Mouse (Mus musculus) stomach, postnatal 0 days (tissue): Measurements from ENCODE around the gene Cytip. TPM values are rescaled to one million over a fixed set of nuclear protein-coding genes. Genes with fewer than 3 reads are reported as not detected.
A peak's percentile ranks its signal among the peaks of the same experiment; 100 is the strongest.

Experiments
- ATAC-seq: fragments of 200-750 bp; cut with Nextera tagmentation; 2 replicates; pipeline ENCODE4 v1.8.0; 2017; ENCODE audit not compliant: low FRiP score, low TSS enrichment
- DNase-seq: peaks from one replicate; pipeline ENCODE4 v3.0.0-alpha.2; 2016; ENCODE audit warnings: low spot score
- H3K27ac ChIP-seq: fragments of 300-500 bp; sonication (generic); replicated peaks from 2 replicates; pipeline ENCODE4 v1.5.1; 2014; ENCODE audit warnings: mild to moderate bottlenecking, control low read depth
- H3K27me3 ChIP-seq: fragments of 300-500 bp; sonication (generic); 2 replicates; pipeline ENCODE4 v1.6.1; 2014; ENCODE audit warnings: low read length; ENCODE audit not compliant: control insufficient read depth, insufficient read depth
- H3K36me3 ChIP-seq: fragments of 300-500 bp; sonication (generic); 2 replicates; pipeline ENCODE4 v1.6.1; 2014; ENCODE audit warnings: low read length, mixed read lengths; ENCODE audit not compliant: control insufficient read depth, insufficient read depth
- H3K4me1 ChIP-seq: fragments of 300-500 bp; sonication (generic); replicated peaks from 2 replicates; pipeline ENCODE4 v1.6.1; 2014; ENCODE audit warnings: antibody characterized with exemption; ENCODE audit not compliant: control insufficient read depth, insufficient read depth
- H3K4me2 ChIP-seq: fragments of 300-500 bp; sonication (generic); replicated peaks from 2 replicates; pipeline ENCODE4 v1.6.1; 2014; ENCODE audit warnings: low read depth, mild to moderate bottlenecking, control low read depth, moderate library complexity
- H3K4me3 ChIP-seq: fragments of 300-500 bp; sonication (generic); 2 replicates; pipeline ENCODE4 v1.5.1; 2014; ENCODE audit warnings: low read depth, low read length, control low read depth
- H3K9ac ChIP-seq: fragments of 300-500 bp; sonication (generic); 2 replicates; pipeline ENCODE4 v1.6.1; 2014; ENCODE audit warnings: mild to moderate bottlenecking, low read length, control low read depth, mixed read lengths
- H3K9me3 ChIP-seq: fragments of 300-500 bp; sonication (generic); 2 replicates; pipeline ENCODE4 v1.6.1; 2016; ENCODE audit warnings: low read length; ENCODE audit not compliant: control insufficient read depth
- CTCF ChIP-seq: IDR thresholded peaks from 2 replicates; pipeline ENCODE4 v1.5.1; 2016; ENCODE audit warnings: antibody characterized with exemption, low read depth, mild to moderate bottlenecking, moderate library complexity
- EP300 ChIP-seq: optimal IDR thresholded peaks from 2 replicates; pipeline ENCODE3; 2016; ENCODE audit warnings: antibody characterized with exemption
- WGBS: fragments of 180-500 bp; shearing (Covaris S2); extraction: QIAGEN DNeasy Blood & Tissue Kit; methylation state at CpG from one replicate; pipeline ENCODE4 v1.1.7; 2014; 5-methylcytosine and 5-hydroxymethylcytosine counted together
- polyA plus RNA-seq: library from polyadenylated mRNA; unstranded; fragments of >200 nt; fragmentation: Nextera tagmentation; extraction: Ambion mirVana; gene quantifications from 2 replicates; pipeline ENCODE4 v1.2.1, GENCODE M21; 2015

Cytip gene
- polyA plus RNA-seq, 1 experiment from 2014 or later = 0.87 TPM

GRCm38 (mm10) chr2:58180776-58181175 lies 14.6 kb downstream of the Cytip start:
- Histone ChIP-seq H3K4me3 (no peak overlapping the region), H3K4me1 (no peaks in the 10 kb centered on the region), H3K9me3 (no peaks in the 10 kb centered on the region), H3K4me2 (no peak overlapping the region), H3K9ac (no peak overlapping the region), H3K27me3 (no peaks in the 10 kb centered on the region), H3K36me3 (no peaks in the 10 kb centered on the region), H3K27ac (no peak overlapping the region)
- DNase-seq (no peak), ATAC-seq (no peak)
- TF ChIP-seq EP300 = no peak
- TF ChIP-seq CTCF = no peak
- WGBS = 43% methylated on average over 1 of the region's 1 CpGs

DNA sequence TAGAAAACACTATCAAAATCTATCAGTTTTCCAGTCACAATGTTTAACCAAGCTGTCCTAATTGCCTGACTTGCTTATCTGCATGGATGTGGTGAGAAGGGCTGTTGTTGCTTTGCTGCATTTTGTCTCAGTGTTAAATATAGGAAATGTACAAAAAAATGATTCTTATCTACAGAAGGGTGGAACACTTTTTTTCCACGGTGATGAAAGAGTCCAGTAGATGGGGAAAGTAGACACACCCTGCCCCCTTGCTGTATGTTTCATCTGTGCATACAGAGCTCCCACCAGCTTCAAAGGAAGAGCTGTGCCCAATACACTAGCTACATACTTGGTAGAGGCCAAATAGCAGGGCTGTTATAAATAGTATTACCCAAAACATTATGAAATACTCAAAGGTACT lies 16.3 kb downstream of the Cytip start:
- no peak overlapping the region for H3K4me2 ChIP-seq
- H3K4me1 ChIP-seq = no peaks in the 10 kb centered on the region
- TF ChIP-seq EP300 (no peak), CTCF (0 out of 2 replicates have a peak, but pooled peaks have one; percentile 2)
- WGBS = 41% methylated on average over 1 of the region's 1 CpGs
- no peaks in the 10 kb centered on the region for H3K36me3 ChIP-seq
- no peaks in the 10 kb centered on the region for H3K9me3 ChIP-seq
- no peaks in the 10 kb centered on the region for H3K27me3 ChIP-seq
- no peak overlapping the region for H3K4me3 ChIP-seq
- H3K27ac ChIP-seq = no peak overlapping the region
- no peak overlapping the region for H3K9ac ChIP-seq
- ATAC-seq (no peak), DNase-seq (no peak)

DNA sequence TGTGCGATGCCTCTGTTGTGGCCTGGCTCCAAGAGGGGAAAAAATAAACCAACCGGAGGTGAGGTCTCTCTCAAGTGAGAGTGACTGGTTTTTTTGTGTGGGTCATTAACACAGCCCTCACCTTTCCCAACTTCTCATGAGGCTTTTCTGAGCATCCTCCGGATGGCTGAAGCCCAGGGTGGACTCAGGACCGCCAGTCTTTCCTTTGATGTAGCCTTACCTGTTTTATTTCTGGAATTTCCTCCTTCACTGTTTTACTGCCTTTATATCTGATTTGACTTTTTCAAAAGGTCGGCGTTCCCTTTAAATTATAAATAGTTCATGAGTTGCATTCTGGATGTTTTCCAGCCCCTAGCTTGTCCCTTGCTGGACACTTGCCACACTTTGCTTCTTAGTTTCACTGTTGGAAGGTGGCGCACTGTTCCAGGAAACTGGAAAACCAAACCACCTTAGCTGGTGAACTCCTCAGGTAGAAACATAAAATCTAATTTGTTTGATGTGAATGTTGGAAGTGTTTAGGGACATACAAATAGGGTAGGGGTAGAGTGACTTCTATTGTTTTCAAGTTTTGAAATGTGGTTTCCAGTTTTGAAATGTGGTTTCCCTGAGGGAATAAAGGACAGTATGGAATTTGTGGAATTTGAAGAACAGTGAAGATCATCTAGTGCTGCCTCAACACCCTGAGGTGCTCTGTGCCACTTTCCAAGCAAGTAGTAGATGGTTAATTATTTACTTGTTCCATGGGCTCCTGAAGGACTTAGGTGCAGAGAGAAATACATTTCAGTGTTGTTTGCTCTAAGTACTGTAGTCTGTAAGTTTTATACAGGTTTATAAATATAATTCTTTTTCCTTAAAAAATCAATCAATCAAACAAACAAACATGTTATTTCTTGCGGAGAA lies 19.7 kb downstream of the Cytip start:
- no peaks in the 10 kb centered on the region for H3K27me3 ChIP-seq
- TF ChIP-seq EP300 = no peak
- no peak; the same call in 1 of the 2 replicates for TF ChIP-seq CTCF
- H3K36me3 ChIP-seq = no peaks in the 10 kb centered on the region
- DNase-seq (peak; percentile 31), ATAC-seq (no peak)
- H3K4me3 ChIP-seq = no peak overlapping the region
- no peaks in the 10 kb centered on the region for H3K4me1 ChIP-seq
- H3K9ac ChIP-seq = no peak overlapping the region
- WGBS = 59% methylated on average over 8 of the region's 8 CpGs
- no peaks in the 10 kb centered on the region for H3K9me3 ChIP-seq
- no peak overlapping the region for H3K4me2 ChIP-seq
- H3K27ac ChIP-seq = no peak overlapping the region

GRCm38 (mm10) chr2:58174476-58175286 lies 20.7 kb downstream of the Cytip start:
- no peak overlapping the region for H3K27ac ChIP-seq

GRCm38 (mm10) chr2:58172963-58173362 lies 22.4 kb downstream of the Cytip start:
- no peaks in the 10 kb centered on the region for H3K4me1 ChIP-seq
- H3K4me2 ChIP-seq = no peak overlapping the region
- no peak overlapping the region for H3K4me3 ChIP-seq
- H3K27ac ChIP-seq = no peak overlapping the region
- TF ChIP-seq CTCF = no peak
- no peak for TF ChIP-seq EP300
- DNase-seq = no peak
- WGBS = 86% methylated on average over 3 of the region's 3 CpGs
- no peak for ATAC-seq
- H3K36me3 ChIP-seq = no peaks in the 10 kb centered on the region
- H3K9me3 ChIP-seq = no peaks in the 10 kb centered on the region
- H3K27me3 ChIP-seq = no peaks in the 10 kb centered on the region
- H3K9ac ChIP-seq = no peak overlapping the region

More at GRCm38 (mm10) chr2:58174476-58175286, 20.7 kb downstream of the Cytip start:
- ATAC-seq = no peak
- Histone ChIP-seq H3K4me1 (no peaks in the 10 kb centered on the region), H3K4me2 (no peak overlapping the region), H3K9ac (no peak overlapping the region), H3K4me3 (no peak overlapping the region), H3K36me3 (no peaks in the 10 kb centered on the region), H3K9me3 (no peaks in the 10 kb centered on the region), H3K27me3 (no peaks in the 10 kb centered on the region)
- 53% methylated on average over 9 of the region's 9 CpGs for WGBS
- DNase-seq = no peak
- TF ChIP-seq EP300 = no peak
- TF ChIP-seq CTCF = no peak

- Histone ChIP-seq H3K9ac (no peak overlapping the region), H3K9me3 (no peaks in the 10 kb centered on the region)
These were observed 26.2 kb downstream of the Cytip start for GRCm38 (mm10) chr2:58169173-58169572.

More at GRCm38 (mm10) chr2:58169173-58169572, 26.2 kb downstream of the Cytip start:
- Histone ChIP-seq H3K4me1 (no peaks in the 10 kb centered on the region), H3K27me3 (no peaks in the 10 kb centered on the region), H3K27ac (no peak overlapping the region), H3K4me3 (no peak overlapping the region), H3K36me3 (no peaks in the 10 kb centered on the region), H3K4me2 (no peak overlapping the region)
- WGBS = 90% methylated on average over 2 of the region's 2 CpGs
- DNase-seq (no peak), ATAC-seq (no peak)
- TF ChIP-seq CTCF = no peak
- no peak for TF ChIP-seq EP300
